Mouse (Mus musculus) liver, embryonic 14.5 days (tissue): Measurements from ENCODE around the gene Gm15557.

Experiments
- CTCF ChIP-seq: IDR thresholded peaks from 2 replicates; pipeline ENCODE4 v1.5.1; 2016; ENCODE audit warnings: antibody characterized with exemption, low read depth, control low read depth
- EP300 ChIP-seq: IDR thresholded peaks from 2 replicates; pipeline ENCODE4 v1.6.1; 2016; ENCODE audit warnings: antibody characterized with exemption, low read depth

GRCm38 (mm10) chr2:155974087-155974731 lies 33.7 kb downstream of the Gm15557 start:
- TF ChIP-seq CTCF: peak; percentile 25
- TF ChIP-seq EP300: no peak
